In the genomic region with DNA sequence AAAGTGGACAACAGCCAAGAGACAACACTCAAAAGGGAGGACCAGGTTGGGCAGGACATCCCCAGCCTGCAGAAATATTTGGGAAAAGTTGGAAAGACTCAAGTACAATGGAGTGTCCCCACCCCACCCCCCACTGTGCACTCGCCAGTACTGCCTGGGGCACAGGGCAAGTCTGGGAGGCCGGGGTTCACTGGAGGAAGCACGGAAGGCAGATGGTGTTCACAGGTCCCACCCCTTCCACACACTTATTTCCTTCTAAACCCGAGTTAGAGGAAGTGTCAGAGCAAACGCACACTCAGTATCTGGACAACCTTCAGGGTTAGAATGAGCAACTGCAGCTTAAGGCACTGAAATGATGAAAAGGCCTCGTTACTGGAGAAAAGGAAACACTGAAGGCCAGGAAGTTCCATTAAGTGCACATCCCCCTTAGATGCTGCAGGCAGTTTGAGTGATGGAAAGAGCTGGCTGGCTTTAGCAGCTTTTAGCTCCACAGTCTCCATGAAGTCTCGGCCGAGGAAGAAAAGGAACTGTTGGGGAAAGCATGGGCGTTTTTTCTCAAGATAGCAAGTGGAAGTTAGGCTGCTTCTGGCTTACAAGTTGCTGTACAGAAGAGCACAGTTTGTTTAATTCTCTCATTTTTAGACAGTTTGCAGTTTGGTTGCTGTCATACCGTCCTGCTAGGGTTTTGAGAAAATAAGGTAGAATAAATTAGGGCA, we compare ENCODE assay signal across 8 mouse cellular contexts. TPM values are rescaled to one million over a fixed set of nuclear protein-coding genes. Genes with fewer than 3 reads are reported as not detected.
A peak's percentile ranks its signal among the peaks of the same experiment; 100 is the strongest.
DNase-seq lines count a peak whose midpoint lies in the region; ATAC-seq and TF ChIP-seq lines count a peak whose summit lies in the region.

No protein-coding gene starts in this region.

- no peak overlapping the region for H3K9ac ChIP-seq in stomach, embryonic 15.5 days
- no peak overlapping the region for H3K9ac ChIP-seq in stomach, postnatal 0 days (ENCODE audit: low read length)
- no peak overlapping the region for H3K9ac ChIP-seq in kidney, embryonic 16.5 days (replicated peaks; ENCODE audit: low read length)

- no peaks in the 10 kb centered on the region for H3K27me3 ChIP-seq in stomach, embryonic 15.5 days (replicated peaks)
- H3K27me3 ChIP-seq in stomach, postnatal 0 days (ENCODE audit: control insufficient read depth, insufficient read depth, low read length), result no peaks in the 10 kb centered on the region
- no peaks in the 10 kb centered on the region for H3K27me3 ChIP-seq in kidney, embryonic 16.5 days (ENCODE audit: insufficient read depth, low read length)

- H3K4me1 ChIP-seq in stomach, embryonic 15.5 days, result no peaks in the 10 kb centered on the region
- H3K4me1 ChIP-seq in stomach, postnatal 0 days (replicated peaks; ENCODE audit: control insufficient read depth, insufficient read depth), result no peaks in the 10 kb centered on the region
- H3K4me1 ChIP-seq in kidney, embryonic 16.5 days (ENCODE audit: insufficient read depth, low read length), result 0 out of 2 replicates have a peak, but pooled peaks cover 9% of the 10 kb centered on the region

- TF ChIP-seq EP300 in stomach, postnatal 0 days (optimal IDR thresholded peaks at IDR 0.05), result no peak

- peak overlapping the region; percentile 11; the same call in 1 of the 2 replicates for H3K27ac ChIP-seq in stomach, embryonic 15.5 days
- H3K27ac ChIP-seq in stomach, postnatal 0 days (replicated peaks), result no peak overlapping the region
- no peak overlapping the region; the same call in 1 of the 2 replicates for H3K27ac ChIP-seq in kidney, embryonic 16.5 days (ENCODE audit: low read length)

- H3K9me3 ChIP-seq in stomach, embryonic 15.5 days, result no peaks in the 10 kb centered on the region
- H3K9me3 ChIP-seq in stomach, postnatal 0 days (ENCODE audit: control insufficient read depth, low read length), result no peaks in the 10 kb centered on the region
- H3K9me3 ChIP-seq in kidney, embryonic 16.5 days (ENCODE audit: low read length), result peaks cover 5% of the 10 kb centered on the region; the same call in 1 of the 2 replicates

- ATAC-seq in stomach, embryonic 15.5 days (ENCODE audit: insufficient read depth, low FRiP score, low read depth), result no peak; the same call in 1 of the 2 replicates
- no peak for ATAC-seq in stomach, postnatal 0 days (ENCODE audit: low FRiP score, low TSS enrichment)
- ATAC-seq in kidney, embryonic 16.5 days (ENCODE audit: low FRiP score, low TSS enrichment), result 0 out of 2 replicates have a peak, but pooled peaks have one; percentile 9
- ATAC-seq in monocyte, adult 5-6 weeks (replicated peaks; ENCODE audit: insufficient number of reproducible peaks, low FRiP score, low TSS enrichment, poor library complexity, severe bottlenecking), result peak; percentile 73

- H3K36me3 ChIP-seq in stomach, embryonic 15.5 days, result no peaks in the 10 kb centered on the region
- no peaks in the 10 kb centered on the region for H3K36me3 ChIP-seq in stomach, postnatal 0 days (ENCODE audit: control insufficient read depth, insufficient read depth, low read length)
- H3K36me3 ChIP-seq in kidney, embryonic 16.5 days (ENCODE audit: insufficient read depth, low read length), result no peaks in the 10 kb centered on the region

- WGBS in stomach, embryonic 15.5 days, result 29% methylated on average over 10 of the region's 10 CpGs
- WGBS in stomach, postnatal 0 days, result 43% methylated on average over 10 of the region's 10 CpGs
- WGBS in kidney, embryonic 16.5 days, result 34% methylated on average over 10 of the region's 10 CpGs

- H3K4me2 ChIP-seq in stomach, embryonic 15.5 days, result no peak overlapping the region; the same call in 1 of the 2 replicates
- no peak overlapping the region; the same call in 1 of the 2 replicates for H3K4me2 ChIP-seq in stomach, postnatal 0 days (replicated peaks; ENCODE audit: low read depth)
- H3K4me2 ChIP-seq in kidney, embryonic 16.5 days (replicated peaks; ENCODE audit: low read depth, low read length), result peak overlapping the region; percentile 4; the same call in 1 of the 2 replicates

- peak; percentile 7 for DNase-seq in adrenal gland, adult 2 months
- DNase-seq in adrenal gland, adult 8-10 months, result no peak
- DNase-seq in stomach, postnatal 0 days (ENCODE audit: low spot score), result no peak
- no peak for DNase-seq in cerebellum, adult 9-11 months
- DNase-seq in urinary bladder, adult 18-20 months (ENCODE audit: low spot score in 2 of 2), result no peak

- no peak overlapping the region for H3K4me3 ChIP-seq in stomach, embryonic 15.5 days (replicated peaks)
- H3K4me3 ChIP-seq in stomach, postnatal 0 days (ENCODE audit: low read depth, low read length), result no peak overlapping the region
- H3K4me3 ChIP-seq in kidney, embryonic 16.5 days (ENCODE audit: low read length), result no peak overlapping the region

- TF ChIP-seq CTCF in stomach, postnatal 0 days (IDR thresholded peaks at IDR 0.05; ENCODE audit: low read depth), result no peak

RNA-seq across cellular contexts. Expression of a gene that starts 37.5 kb away (rescaled TPM):
- total RNA-seq in adrenal gland, adult 2 months (2021), result 10 to 100 TPM in 1 of 2 experiments, 1 to 10 TPM in 1; 7.8 to 11.2 TPM
- polyA plus RNA-seq in adrenal gland, adult 2 months (2012; rRNA removed), result 5.2 and 6.0 TPM in 2 replicates
- total RNA-seq in adrenal gland, adult 8-10 months (2022), result 10 to 100 TPM; 10.2 to 16.2 (median 12.8) TPM
- polyA plus RNA-seq in stomach, embryonic 15.5 days (2015; fragmentation: Nextera tagmentation; extraction: Ambion mirVana), result 16.7 and 17.1 TPM in 2 replicates
- 5.1 and 5.7 TPM in 2 replicates for polyA plus RNA-seq in stomach, postnatal 0 days (2015; fragmentation: Nextera tagmentation; extraction: Ambion mirVana)
- polyA plus RNA-seq in kidney, embryonic 16.5 days (2015; fragmentation: Nextera tagmentation; extraction: Ambion mirVana), result 13.4 and 14.6 TPM in 2 replicates
- total RNA-seq in monocyte, adult 5-6 weeks (2017), result 35.3 to 55.7 TPM (median 35.6 TPM) in 3 replicates

Comparison
In these comparisons a context has a peak if more than half of its experiments do, and no peak if none do; other contexts are left out.
1. ATAC-seq: peak in kidney, embryonic 16.5 days (single experiment) and monocyte, adult 5-6 weeks (single experiment); none in stomach, embryonic 15.5 days (single experiment) and stomach, postnatal 0 days (single experiment).